Mouse (Mus musculus) heart, postnatal 0 days (tissue): ENCODE measurements around the gene Sox18.

Experiments used
- CTCF ChIP-seq: IDR thresholded peaks from 2 replicates; pipeline ENCODE4 v1.5.1; 2016; ENCODE audit warnings: antibody characterized with exemption, control low read depth, low read depth
- EP300 ChIP-seq: IDR thresholded peaks from 2 replicates; pipeline ENCODE4 v1.6.1; 2016; ENCODE audit warnings: antibody characterized with exemption, low read depth

- TF ChIP-seq CTCF (no peak), EP300 (no peak)
These were observed 23.1 kb upstream of the Sox18 start for GRCm38 (mm10) chr2:181694581-181694980.
